Mouse (Mus musculus) small intestine, adult 10 weeks (tissue): ENCODE data around the gene Obox8. TPM values are rescaled to one million over a fixed set of nuclear protein-coding genes. Genes with fewer than 3 reads are reported as not detected.

Source experiments
- polyA plus RNA-seq: library from polyadenylated mRNA; stranded (reverse); fragments of 350-450 nt; fragmentation: Illumina TruSeq; extraction: RNeasy Lipid Tissue Mini Kit (QIAGEN cat#74804); gene quantifications from one replicate; pipeline ENCODE4 v1.2.3, GENCODE M21; 2014; ENCODE audit warnings: low replicate concordance

Gene Obox8
- not detected for polyA plus RNA-seq

DNA sequence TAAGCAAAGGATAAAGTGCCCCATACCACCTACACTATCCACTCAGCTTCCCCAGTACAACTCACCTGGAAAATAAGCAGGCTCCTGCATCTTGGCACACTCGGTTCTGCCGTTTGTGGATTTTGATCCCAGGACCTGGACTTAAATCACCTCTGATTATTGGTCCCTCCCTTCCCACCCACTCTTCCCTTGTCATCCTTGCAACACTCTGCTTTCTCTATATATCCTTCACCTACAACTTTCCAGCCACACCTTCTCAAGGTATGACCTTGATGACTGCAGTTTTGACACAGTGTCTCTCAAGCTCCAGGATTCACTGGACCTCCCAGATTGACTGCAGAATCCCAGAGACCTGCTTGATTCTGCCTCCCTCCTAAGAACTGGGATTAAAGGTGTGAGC, at the start of gene Obox8:
TSS of gene Obox8 (minus strand) at position 101 of the 400 bp plus-strand sequence.

Other genes starting within 250 kb of the Obox8 start
- gene Sult2a3, start 210.5 kb downstream of the Obox8 start, polyA plus RNA-seq: not detected
- gene Sult2a6, start 78.7 kb downstream of the Obox8 start, polyA plus RNA-seq: not detected
- 0.63 TPM for gene Sult2a8, start 113.2 kb upstream of the Obox8 start, polyA plus RNA-seq
- not detected for gene Sult2a7, start 160.7 kb upstream of the Obox8 start, polyA plus RNA-seq
- gene Vmn1r90, start 229.9 kb upstream of the Obox8 start, polyA plus RNA-seq: 0.11 TPM